Mouse (Mus musculus): Measurements from ENCODE around the gene Npw.
"Not testable (repeated sequence)": the region's sequence is repeated elsewhere in the genome, so short reads cannot be mapped to it uniquely, and the experiment has no call there.

Gene Npw

DNA sequence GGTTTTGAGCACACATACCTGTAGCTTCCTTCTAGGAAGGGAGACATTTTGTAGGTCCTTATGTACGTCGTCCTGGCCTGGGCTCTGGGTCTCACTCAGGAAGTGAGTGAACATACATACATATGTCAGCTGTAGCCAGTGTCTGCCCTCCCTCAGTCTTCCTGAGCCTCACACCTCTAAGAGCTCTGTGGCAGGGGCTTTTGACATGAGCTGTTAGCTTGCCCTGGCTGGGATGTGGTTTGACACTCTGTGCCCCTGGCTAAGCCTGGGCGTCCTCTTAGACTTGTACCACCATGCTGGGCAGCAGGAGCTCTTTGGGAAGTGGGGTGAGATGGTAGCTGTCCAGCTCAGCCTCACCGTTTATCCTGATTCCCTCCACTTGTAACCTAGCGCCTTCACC is 13.1 kb upstream of the Npw start:
- no peak for DNase-seq (ENCODE audit: low spot score)

DNA sequence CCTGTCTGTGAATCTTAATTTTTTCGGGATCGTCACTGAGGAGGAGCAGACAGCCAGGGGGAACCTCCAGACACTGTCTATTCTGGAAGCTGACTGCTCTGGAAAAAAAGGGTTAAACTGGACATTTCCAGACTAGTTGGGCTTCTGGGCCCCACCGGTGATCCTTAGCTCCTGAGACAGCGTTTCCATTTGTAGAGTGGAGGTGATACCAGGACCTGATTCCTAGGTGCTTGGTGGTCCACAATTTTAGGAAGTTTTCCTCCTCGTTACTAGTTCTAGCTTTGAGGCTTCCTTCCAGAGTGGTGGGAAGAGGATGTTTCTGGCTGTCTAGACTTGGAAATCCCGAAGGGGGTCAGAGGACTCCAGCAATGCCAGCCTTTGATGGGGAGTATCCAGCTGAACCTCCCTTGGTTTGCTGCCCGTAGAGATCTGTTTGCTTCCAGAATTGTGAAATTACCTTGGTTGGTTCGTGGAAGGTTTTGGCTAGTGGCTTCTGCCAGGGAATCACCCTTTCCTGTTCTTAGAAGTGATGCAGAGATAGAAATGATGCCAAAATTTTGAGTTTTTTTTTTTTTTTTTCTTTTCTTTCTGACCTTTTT is 12.1 kb upstream of the Npw start:
- no peak for DNase-seq (ENCODE audit: low spot score)

DNA sequence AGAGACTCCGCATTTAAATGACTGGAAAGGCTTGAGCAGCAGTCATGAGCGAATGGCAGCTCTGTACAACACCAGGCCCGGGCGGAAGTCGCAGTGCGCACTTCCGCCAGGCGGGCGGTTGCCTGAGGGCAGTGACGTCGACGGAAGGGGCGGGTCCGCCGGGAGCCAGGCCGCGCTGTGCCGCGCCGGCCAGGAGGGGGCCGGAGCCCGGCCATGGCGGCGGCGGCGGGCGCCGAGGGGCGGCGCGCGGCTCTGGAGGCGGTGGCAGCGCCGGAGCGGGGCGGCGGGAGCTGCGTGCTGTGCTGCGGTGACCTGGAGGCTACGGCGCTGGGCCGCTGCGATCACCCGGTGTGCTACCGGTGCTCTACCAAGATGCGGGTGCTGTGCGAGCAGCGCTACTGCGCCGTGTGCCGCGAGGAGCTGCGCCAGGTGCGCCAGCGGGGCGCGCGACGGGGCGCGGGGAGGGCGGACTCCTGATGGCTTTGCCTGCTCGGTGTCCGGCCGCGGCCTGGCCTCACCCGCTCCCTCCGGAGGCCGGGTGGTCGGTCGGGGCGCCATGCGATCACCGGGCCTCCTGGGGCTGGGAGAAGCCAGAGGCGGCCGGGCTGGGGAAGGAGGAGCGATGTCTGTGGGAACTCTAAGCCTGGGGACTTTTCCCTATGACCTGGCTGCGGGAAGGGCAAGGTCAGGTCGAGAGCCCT is 11.4 kb upstream of the Npw start, which contains the start of gene Zfp598:
Zfp598 (plus strand) TSS at position 143 of the 701 bp plus-strand sequence.
- DNase-seq (ENCODE audit: low spot score): peak; percentile 93

DNA sequence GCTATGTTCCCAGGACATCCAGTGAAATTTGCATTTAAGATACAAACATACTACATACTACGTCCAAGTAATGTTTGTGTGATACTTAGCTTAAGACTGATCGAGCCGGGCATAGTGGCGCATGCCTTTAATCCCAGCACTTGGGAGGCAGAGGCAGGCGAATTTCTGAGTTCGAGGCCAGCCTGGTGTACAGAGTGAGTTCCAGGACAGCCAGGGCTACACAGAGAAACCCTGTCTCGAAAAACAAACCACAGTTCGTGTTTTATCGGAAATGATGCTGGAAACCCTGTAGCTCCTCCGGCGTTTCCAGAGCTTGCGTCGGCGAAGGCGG is 10.9 kb upstream of the Npw start:
- not testable (repeated sequence) for DNase-seq (ENCODE audit: low spot score)

DNA sequence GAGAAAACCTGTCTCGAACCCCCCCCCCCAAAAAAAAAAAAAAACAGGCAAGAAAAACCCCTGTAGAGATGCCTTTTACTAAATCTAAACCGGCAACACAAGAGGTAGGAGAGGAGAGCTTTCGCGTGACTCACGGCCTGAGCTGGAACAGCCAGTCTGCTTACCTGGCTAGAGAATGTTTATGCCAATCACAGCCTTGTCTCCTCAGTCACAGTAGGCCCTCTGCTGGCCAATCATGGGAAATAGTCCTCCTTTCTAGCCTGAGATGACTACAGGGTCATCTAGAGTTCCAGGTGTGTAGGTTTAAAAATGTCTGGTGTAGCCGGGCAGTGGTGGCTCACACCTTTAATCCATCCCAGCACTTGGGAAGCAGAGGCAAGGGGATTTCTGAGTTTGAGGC is 9.2 kb upstream of the Npw start:
- DNase-seq (ENCODE audit: low spot score): peak; percentile 83

DNA sequence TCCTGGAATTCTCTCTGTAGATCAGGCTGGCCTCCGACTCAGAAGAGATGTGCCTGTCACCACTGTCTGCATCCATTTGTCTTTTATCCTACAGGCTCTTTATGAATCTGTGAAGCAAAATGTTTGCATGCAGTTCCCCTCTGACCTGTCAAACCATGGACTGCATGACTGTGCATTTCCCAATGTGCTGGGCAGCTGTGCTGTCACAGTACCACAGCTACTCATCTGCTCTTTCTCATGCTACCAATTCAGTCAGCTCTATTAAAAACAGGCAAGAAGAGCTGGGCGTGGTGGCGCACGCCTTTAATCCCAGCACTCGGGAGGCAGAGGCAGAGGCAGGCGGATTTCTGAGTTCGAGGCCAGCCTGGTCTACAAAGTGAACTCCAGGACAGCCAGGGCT is 8.8 kb upstream of the Npw start:
- DNase-seq (ENCODE audit: low spot score): not testable (repeated sequence)

DNA sequence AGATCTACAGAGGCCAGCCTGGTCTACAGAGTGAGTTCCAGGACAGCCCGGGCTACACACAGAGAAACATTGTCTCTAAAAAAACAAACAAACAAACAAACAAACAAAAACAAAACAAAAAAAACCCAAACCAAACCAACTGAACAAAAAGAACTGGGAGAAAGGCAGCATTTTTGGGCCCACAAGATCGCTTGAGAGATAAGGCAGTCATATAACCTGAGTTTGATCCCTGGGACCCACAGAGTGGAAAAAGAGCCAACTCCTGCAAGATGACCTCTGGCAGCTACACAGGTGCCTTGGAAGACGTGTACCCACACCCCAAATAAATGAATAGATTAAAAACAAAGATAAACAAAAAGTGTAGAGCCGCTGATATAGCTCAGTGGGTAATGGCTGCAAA is 3.3 kb downstream of the Npw start:
- no peak for DNase-seq (ENCODE audit: low spot score)

DNA sequence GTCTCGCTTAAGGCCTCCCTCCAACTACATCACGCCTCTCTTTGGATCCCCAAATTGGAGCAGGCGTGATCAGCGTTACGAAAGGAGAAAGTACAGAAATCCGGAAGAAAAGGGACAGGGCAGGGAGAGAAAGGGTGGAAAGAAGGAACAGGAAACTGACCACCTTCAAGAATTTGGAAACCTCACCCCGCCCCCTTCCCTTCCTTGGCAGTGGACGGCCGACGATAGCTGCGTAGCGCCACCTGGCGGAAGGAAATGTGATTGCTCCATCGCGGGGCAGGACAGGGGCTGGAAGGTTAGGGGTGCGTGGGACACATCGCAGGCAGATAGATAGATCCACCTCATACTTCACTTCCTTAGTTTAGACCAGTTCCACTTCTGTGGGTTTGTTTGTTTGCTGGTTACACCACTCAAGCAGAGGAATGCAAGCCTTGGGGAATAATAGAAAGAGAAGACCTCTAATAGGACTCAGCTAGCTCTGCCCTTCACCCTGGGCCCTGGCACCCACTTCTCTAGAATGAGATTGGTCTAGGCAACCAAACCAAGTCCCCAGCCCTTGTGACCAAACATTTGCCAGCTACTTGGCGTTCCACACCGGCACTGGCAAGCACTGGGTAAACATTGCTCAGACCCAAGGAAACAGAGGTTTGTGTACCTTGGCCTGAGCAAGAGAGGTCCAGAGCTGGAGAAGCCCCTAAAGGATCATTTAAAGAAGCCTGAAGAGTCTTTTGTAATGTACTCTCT is 4.1 kb downstream of the Npw start:
- peak; percentile 90 for DNase-seq (ENCODE audit: low spot score)

DNA sequence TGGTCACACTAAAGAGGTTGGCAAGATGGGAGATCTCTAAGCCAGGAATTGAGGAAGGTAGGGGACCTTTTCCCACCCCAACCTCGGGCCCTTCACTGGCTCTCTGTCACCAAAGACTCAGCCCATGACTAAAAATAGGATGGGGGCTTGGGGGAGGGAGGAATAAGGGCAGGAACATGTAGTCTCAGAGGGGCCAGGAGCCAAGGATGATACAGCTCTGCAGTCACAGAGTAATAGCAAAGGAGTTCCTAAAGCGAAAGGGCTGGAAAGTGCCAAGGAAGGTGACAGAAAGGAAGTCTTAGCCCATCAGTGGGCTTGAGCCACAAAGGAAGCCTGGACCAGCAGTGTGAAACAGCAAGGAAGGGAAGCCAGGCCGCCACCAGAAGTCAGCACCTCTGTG is 6.4 kb downstream of the Npw start:
- DNase-seq (ENCODE audit: low spot score): no peak

DNA sequence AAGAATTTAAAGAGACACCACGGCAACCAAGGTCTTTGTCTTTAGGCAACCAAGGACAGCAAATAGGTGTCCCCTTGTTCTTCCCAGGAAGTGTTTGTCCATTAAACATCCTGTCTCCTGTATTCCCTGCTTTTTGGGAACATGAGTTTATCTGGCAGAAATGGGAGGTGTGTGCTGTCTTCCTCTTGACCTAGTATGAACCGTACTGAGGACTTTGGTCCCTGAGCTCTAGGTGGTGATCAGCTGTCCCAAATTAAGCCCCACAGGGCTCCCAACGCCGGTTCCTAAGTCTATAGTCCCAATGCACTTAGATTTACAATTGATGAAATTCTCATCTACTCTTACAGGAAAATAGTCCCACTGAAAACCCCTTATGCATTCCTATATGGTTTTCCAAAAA is 7.5 kb downstream of the Npw start:
- no peak for DNase-seq (ENCODE audit: low spot score)

DNA sequence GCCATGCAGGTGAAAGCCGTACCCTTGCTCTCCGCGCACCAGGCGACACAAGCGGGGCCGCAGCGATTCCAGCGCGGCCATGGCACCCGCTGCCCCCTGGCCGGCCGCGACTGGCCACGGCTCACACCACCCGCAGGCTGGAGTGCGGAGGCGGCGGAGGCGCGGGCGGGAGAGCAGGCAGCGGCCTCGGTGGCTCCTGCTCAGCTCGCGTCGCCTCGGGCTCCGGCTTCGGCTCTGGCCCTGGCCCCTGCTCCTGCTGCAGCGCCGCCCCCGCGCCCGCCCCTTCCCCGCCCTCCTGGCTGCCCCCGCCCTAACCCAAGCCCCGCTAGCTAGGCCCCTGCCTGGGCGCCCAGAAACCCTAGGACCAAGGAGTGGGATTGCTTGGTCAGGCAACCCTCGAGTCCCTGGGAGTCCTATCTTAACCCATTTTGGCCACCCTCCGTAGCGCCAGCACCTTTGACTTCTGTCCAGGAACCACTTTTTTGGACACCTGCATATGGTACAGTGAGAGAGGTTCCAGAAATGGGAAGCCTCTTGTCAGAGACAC is 8.1 kb downstream of the Npw start, which contains the start of gene Slc9a3r2:
Slc9a3r2 (minus strand) TSS at position 258 of the 547 bp plus-strand sequence.
- DNase-seq (ENCODE audit: low spot score): peak; percentile 72

DNA sequence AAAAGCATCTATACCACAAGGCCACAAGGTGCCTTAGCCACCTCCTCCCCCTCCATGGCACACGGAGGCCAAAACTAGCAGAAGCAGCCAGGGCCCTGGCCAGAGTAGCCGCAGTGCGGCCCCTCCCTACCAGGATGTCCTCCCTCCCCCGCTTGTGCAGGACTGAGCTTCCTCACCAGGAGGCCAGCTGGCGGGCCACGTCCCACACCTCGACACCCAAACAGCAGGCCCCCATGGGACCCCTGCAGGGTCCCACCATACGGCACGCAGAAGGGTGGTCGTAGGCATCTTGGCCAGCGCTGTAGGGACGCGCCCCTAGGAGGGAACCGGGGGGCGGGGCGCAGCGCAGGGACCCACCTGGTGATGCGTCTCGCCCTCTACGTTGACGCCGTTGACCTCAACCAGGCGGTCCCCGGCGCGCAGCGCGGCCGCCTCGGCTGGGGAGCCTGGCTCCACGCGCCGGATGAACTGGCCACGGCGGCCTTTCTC is 8.6 kb downstream of the Npw start:
- no peak for DNase-seq (ENCODE audit: low spot score)

DNA sequence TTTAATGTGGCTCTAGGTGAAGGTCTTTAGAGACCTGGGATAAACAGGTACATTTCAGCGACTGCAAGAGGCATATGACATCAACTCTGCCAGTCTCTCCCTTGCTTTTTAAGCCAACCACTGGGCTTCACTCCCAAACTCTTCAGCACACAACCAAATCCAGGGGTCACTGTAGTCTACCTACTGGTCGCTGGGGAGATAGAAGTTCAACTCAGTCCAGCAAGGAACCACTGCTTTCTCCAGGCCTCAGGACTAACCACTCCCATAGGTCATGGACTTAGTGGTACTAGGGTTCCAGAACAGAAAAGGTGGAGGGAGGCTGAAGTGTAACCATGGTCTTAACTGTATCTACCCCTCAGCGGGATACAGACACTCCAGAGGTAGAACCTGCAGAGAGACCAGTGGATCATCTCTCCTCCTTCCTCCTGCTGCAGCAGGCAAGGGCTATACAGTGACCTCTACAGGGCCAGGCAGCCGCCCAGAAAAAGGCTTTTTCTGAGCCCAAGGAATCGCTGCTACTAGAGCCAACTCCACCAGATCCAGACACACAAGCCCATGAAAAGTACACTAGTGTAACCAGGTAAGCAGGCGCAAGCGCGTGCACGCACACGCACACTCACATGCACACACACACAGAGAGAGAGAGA is 9.4 kb downstream of the Npw start:
- no peak for DNase-seq (ENCODE audit: low spot score)

DNA sequence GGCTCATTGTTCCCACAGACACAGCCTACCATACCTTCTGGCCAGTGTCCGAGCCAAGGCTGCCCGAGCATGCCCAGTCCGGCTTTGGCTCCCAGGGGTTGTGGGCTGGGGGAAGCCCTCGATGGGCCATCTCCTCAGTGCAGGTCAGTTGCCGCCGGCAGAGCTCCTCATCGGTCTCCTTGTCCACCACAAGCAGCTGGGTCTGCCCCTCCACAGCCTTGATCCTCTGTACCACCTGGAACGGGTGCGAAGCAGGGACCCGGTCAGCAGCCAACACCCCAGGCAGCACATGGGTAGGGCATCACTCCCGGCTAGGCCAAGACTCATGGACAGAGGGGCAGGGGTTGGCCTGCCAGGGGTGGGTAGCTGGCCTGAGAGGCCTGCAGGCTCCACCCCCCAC is 10.8 kb downstream of the Npw start:
- no peak for DNase-seq (ENCODE audit: low spot score)

DNA sequence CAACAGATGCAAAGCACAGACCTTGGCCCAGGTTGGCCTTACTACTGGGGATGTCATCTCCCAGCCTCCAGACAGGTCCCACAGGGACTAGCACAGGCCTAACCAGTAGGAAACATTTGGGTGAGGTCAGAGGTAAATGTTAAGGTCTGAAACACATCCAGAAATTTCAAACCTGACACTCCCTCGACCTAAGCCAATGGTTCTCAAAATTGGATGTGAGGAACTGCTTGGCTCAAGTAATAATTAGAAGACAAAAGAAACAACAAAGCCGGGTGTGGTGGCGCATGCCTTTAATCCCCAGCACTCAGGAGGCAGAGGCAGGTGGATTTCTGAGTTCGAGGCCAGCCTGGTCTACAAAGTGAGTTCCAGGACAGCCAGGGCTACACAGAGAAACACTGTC is 11.9 kb downstream of the Npw start:
- no peak for DNase-seq (ENCODE audit: low spot score)

DNA sequence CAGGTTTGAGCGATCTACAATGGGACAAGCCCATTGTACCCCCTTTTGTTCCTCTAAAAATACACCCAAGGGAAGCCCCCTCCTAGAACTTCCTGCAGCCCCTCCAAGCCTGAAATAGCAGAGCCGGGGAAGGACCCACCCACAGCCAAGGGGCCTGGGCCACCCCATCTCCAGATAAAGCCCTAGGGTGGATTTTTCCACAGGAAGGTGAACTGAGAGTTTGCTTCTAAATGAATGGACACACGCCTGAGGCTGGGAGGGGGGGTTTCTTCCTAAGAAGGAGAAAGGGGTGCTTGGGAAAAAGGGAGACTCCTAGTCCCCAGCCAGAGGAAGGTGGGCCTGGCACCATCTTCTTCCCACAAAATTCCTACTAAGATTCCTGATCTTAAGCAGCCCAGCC is 12.3 kb downstream of the Npw start:
- DNase-seq (ENCODE audit: low spot score): no peak

DNA sequence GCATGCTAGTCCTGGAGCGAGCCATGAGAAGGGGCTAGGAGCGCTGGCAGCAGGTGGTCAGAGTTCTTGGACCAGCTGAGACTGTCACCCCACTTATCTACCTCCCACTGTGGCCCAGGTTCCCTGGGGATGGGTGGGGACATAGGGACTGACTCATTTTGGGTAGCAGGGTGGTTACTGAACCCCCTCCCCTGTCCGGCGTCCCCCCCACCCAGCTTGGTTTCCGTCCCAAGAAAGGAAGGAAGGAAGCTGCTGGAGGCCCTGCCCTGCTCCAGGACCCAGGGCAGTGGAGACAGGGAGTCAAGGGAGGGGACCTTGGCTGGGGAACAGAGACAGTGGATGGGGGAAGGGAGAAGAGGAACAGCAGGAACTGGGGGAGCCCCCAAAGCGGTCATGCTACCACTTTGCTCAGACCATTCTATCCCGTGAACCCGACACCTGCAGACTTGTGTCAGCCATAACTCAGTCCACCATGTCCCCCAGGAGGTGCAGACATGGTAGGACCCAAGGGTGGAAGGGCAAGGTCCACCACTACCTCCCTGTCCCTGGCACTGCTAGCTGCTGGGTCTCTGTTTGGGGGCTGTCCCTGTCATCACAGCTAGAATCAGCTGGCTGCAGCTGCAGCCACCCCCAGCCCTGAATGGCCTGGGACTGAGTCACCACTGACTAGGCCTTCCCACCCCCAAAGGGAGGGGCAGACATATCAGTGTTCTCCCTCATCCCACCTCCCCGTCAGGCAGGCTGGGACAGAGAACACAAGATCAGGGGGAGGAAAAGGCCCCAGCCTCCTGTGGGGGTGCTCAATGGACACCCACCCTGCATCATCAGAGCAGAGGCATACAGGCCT is 13.2 kb downstream of the Npw start:
- DNase-seq (ENCODE audit: low spot score): no peak

DNA sequence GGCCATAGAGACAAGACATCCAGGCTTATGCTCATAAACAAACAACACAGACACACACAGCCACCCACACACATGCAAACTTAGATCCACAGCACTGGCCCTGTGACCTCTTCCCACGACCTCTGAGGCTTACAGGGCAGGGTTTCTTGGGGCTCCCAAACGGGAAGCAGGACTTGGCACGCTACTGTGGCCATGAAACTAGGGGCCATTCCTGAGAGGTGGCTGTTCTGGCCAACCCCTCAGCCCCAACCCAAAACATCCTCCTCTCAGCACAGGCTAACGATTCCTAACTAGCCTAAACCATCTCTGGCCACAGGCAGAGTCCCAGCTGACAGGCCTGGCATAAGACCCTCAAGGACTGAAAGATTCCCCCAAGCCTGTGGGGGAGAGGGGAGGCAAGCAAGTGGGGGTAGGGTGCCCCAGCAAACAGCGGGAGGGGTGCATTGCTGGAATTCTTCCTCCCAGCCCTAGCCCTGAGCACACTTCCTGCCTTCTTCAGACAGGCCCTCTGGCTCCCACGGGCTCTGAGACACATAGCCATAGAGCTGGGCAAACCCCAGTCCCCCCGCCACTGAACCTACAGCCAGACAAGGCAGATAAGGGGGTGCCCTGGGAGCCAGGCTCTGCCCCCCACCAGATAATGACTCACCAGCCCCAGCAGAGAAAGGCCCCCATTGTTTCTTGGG is 14.1 kb downstream of the Npw start:
- peak; percentile 29 for DNase-seq (ENCODE audit: low spot score)

DNA sequence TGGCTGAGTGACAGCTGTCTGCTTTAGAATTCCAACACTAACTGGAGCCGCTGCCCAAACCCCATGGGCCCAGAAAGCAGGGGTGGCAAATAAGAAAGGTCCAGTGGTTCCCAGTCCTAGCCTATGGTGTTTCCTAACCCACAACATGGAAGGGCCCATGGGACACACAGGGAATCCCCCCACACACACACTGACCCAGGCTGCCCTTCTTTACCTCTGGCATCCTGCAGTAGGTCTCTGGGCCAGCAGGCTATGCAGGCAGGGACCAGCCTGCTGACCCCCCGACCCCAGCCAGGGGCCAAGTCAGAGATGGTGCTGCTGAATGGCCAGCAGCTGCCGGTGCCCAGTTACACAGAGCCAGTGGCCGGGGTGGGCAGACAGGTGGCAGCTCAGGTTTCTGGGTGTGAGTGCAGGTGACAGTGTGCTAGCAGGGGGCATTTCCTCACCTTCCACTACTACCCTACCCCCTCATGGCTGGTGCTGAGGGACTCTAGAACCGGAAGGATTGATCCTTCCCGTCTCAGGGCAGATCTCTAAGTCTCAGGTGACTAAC is 15.4 kb downstream of the Npw start:
- DNase-seq (ENCODE audit: low spot score): no peak

DNA sequence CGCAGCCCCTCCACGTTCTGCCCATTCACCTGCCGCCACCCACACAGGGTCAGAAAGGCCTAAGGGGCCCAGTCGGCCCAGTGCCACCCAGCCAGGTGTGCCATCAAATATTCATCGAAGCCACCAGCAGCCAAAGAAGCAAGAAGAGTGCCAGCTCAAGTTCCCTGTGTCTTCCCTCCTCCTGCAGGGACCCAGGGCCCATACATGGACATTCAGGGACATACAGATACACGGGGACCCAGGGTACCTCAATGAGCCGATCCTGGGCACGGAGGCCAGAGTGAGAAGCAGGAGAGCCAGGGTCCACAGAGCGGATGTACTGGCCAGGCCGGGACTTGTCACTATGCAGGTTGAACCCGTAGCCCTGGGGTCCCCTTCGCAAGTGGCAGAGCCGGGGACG is 16.3 kb downstream of the Npw start:
- DNase-seq (ENCODE audit: low spot score): no peak

DNA sequence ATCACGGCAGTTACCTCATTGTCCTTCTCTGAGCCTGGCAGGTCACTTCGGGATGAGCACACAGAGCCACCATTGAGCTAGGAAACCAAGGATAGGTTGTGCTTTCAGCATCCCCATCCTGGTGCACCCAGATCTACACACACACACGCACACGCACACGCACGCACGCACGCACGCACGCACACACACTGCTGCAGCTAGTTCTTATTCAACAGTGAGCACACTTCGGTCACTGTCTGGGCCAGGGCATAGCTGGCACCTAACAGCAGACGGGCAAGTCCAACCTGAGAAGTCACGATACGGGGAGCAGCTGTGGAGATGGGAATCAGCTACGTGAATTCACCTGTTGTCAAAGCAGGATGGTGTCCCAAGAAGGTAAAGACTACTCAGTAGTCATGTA is 17.7 kb downstream of the Npw start:
- DNase-seq (ENCODE audit: low spot score): no peak

All from embryo, embryonic 10 days (tissue).